Mouse (Mus musculus) right cerebral cortex, adult 18-20 months (tissue): ENCODE data around the gene Phf21a.
"Not testable (repeated sequence)": the region's sequence is repeated elsewhere in the genome, so short reads cannot be mapped to it uniquely, and the experiment has no call there.

Experiments used
- DNase-seq: peaks from one replicate; pipeline ENCODE4 v3.0.0; 2022; ENCODE audit warnings: mixed read lengths

Phf21a gene

GRCm38 (mm10) chr2:92085721-92086120 is 7.2 kb upstream of the Phf21a start:
- DNase-seq: no peak

- no peak for DNase-seq
Observed at GRCm38 (mm10) chr2:92087065-92087464, 5.9 kb upstream of the Phf21a start.

GRCm38 (mm10) chr2:92089782-92090181 is 3.1 kb upstream of the Phf21a start:
- peak; percentile 55 for DNase-seq

- not testable (repeated sequence) for DNase-seq
Observed at GRCm38 (mm10) chr2:92093503-92093902, 586 bp downstream of the Phf21a start.

GRCm38 (mm10) chr2:92094078-92094477 is 1.2 kb downstream of the Phf21a start:
- no peak for DNase-seq

- DNase-seq: no peak
Observed at GRCm38 (mm10) chr2:92100768-92101167, 7.9 kb downstream of the Phf21a start.

GRCm38 (mm10) chr2:92124523-92124922 is 31.6 kb downstream of the Phf21a start:
- DNase-seq: no peak

GRCm38 (mm10) chr2:92125330-92125729 is 32.4 kb downstream of the Phf21a start:
- no peak for DNase-seq

GRCm38 (mm10) chr2:92130071-92130470 is 37.2 kb downstream of the Phf21a start:
- DNase-seq: no peak

- no peak for DNase-seq
Observed at GRCm38 (mm10) chr2:92138736-92139135, 45.8 kb downstream of the Phf21a start.

GRCm38 (mm10) chr2:92139365-92139764 is 46.4 kb downstream of the Phf21a start:
- DNase-seq: no peak

- no peak for DNase-seq
Observed at GRCm38 (mm10) chr2:92140383-92140782, 47.5 kb downstream of the Phf21a start.

- no peak for DNase-seq
Observed at GRCm38 (mm10) chr2:92141073-92141472, 48.2 kb downstream of the Phf21a start.

GRCm38 (mm10) chr2:92143932-92144331 is 51.0 kb downstream of the Phf21a start:
- DNase-seq: no peak

- DNase-seq: not testable (repeated sequence)
Observed at GRCm38 (mm10) chr2:92147925-92148750, 55.2 kb downstream of the Phf21a start.

- no peak for DNase-seq
Observed at GRCm38 (mm10) chr2:92164291-92164690, 71.4 kb downstream of the Phf21a start.

GRCm38 (mm10) chr2:92166950-92167349 is 74.0 kb downstream of the Phf21a start:
- DNase-seq: no peak

GRCm38 (mm10) chr2:92171046-92171643 is 78.2 kb downstream of the Phf21a start:
- no peak for DNase-seq

GRCm38 (mm10) chr2:92172300-92172699 is 79.4 kb downstream of the Phf21a start:
- no peak for DNase-seq

GRCm38 (mm10) chr2:92173186-92173585 is 80.3 kb downstream of the Phf21a start:
- DNase-seq: no peak

- DNase-seq: no peak
Observed at GRCm38 (mm10) chr2:92174265-92174664, 81.3 kb downstream of the Phf21a start.

- no peak for DNase-seq
Observed at GRCm38 (mm10) chr2:92175002-92175401, 82.1 kb downstream of the Phf21a start.

GRCm38 (mm10) chr2:92176292-92176691 is 83.4 kb downstream of the Phf21a start:
- no peak for DNase-seq

GRCm38 (mm10) chr2:92182146-92182756 is 89.3 kb downstream of the Phf21a start:
- DNase-seq: no peak
